In genomic region chr4:53628924-53629323, GRCm38 (mm10) we compare ENCODE assay signal across 11 mouse cellular contexts. TPM values are rescaled to one million over a fixed set of nuclear protein-coding genes. Genes with fewer than 3 reads are reported as not detected.
DNase-seq lines count a peak whose midpoint lies in the region; ATAC-seq lines count a peak whose summit lies in the region.
"Had no signal": no experiment of that assay in that cellular context is flagged by ENCODE, and none has a peak within 500 bp of the region (broad histone marks: within the 10 kb centered on the region; RNA-seq: fewer than 3 reads in every experiment).

No protein-coding gene starts in this region.

- no peak overlapping the region for H3K4me3 ChIP-seq in heart, embryonic 12.5 days
- no peak overlapping the region for H3K4me3 ChIP-seq in midbrain, embryonic 15.5 days

- no peak for ATAC-seq in heart, embryonic 12.5 days (ENCODE audit: insufficient number of reproducible peaks, low FRiP score)
- no peak for ATAC-seq in midbrain, embryonic 15.5 days (replicated peaks)
- ATAC-seq: forebrain, embryonic 16.5 days had no signal

- H3K27me3 ChIP-seq in heart, embryonic 12.5 days (replicated peaks): no peaks in the 10 kb centered on the region
- H3K27me3 ChIP-seq in midbrain, embryonic 15.5 days (replicated peaks): no peaks in the 10 kb centered on the region

- peaks cover 7% of the 10 kb centered on the region for H3K4me1 ChIP-seq in heart, embryonic 12.5 days (replicated peaks)
- peaks cover 34% of the 10 kb centered on the region for H3K4me1 ChIP-seq in midbrain, embryonic 15.5 days

- no peak overlapping the region for H3K9ac ChIP-seq in heart, embryonic 12.5 days
- no peak overlapping the region for H3K9ac ChIP-seq in midbrain, embryonic 15.5 days
- H3K9ac ChIP-seq: hindbrain, embryonic 14.5 days had no signal

- no peak overlapping the region for H3K4me2 ChIP-seq in heart, embryonic 12.5 days
- no peak overlapping the region for H3K4me2 ChIP-seq in midbrain, embryonic 15.5 days
- H3K4me2 ChIP-seq: hindbrain, embryonic 14.5 days had no signal

- WGBS in heart, embryonic 12.5 days: 37% methylated on average over 4 of the region's 4 CpGs
- 67% methylated on average over 4 of the region's 4 CpGs for WGBS in midbrain, embryonic 15.5 days

- DNase-seq in heart, adult 11 months: peak; percentile 98
- DNase-seq in gastrocnemius, adult 8-10 months (ENCODE audit: low spot score in 2 of 2): peak; percentile 64 to 77
- peak; percentile 67 for DNase-seq in kidney, adult 11 months
- DNase-seq in lung, postnatal 10 days: peak; percentile 78
- no peak for DNase-seq in c-Kit-positive CD71-positive TER-119-positive erythroid progenitor cells, embryonic 14.5 days (ENCODE audit: low spot score)
- no peak for DNase-seq in natural killer cell, adult 2 months (ENCODE audit: low spot score in 2 of 2)
- DNase-seq: thymus, postnatal 4 days had no signal

- H3K27ac ChIP-seq in heart, embryonic 12.5 days (ENCODE audit: poor library complexity, severe bottlenecking): no peak overlapping the region
- no peak overlapping the region for H3K27ac ChIP-seq in midbrain, embryonic 15.5 days
- H3K27ac ChIP-seq: hindbrain, embryonic 14.5 days had no signal

- no peaks in the 10 kb centered on the region for H3K9me3 ChIP-seq in heart, embryonic 12.5 days (replicated peaks)
- H3K9me3 ChIP-seq in midbrain, embryonic 15.5 days: no peaks in the 10 kb centered on the region

- no peaks in the 10 kb centered on the region for H3K36me3 ChIP-seq in heart, embryonic 12.5 days
- no peaks in the 10 kb centered on the region for H3K36me3 ChIP-seq in midbrain, embryonic 15.5 days (replicated peaks)

RNA-seq across cellular contexts. Expression of gene Fsd1l, which starts 2.3 kb away (rescaled TPM):
- polyA plus RNA-seq in heart, embryonic 12.5 days (2016; fragmentation: Nextera tagmentation; extraction: Ambion mirVana): 10.6 and 11.1 TPM in 2 replicates
- total RNA-seq in gastrocnemius, adult 8-10 months (2022): 10 to 100 TPM in 2 of 4 experiments, 1 to 10 TPM in 2; 8.4 to 10.9 (median 9.8) TPM
- polyA plus RNA-seq in midbrain, embryonic 15.5 days (2015; fragmentation: Nextera tagmentation; extraction: Ambion mirVana): 35.4 and 42.7 TPM in 2 replicates

Comparison
In these comparisons a context has a peak if more than half of its experiments do, and no peak if none do; other contexts are left out.
1. DNase-seq: peak in heart, adult 11 months (single experiment), gastrocnemius, adult 8-10 months (2 of 2), kidney, adult 11 months (single experiment) and lung, postnatal 10 days (single experiment); none in c-Kit-positive CD71-positive TER-119-positive erythroid progenitor cells, embryonic 14.5 days (single experiment) and natural killer cell, adult 2 months (0 of 2).